Mouse (Mus musculus) cerebellum, adult 2 months (tissue): Measurements from ENCODE around the gene Pcyt1b. TPM values are rescaled to one million over a fixed set of nuclear protein-coding genes. Genes with fewer than 3 reads are reported as not detected.

Experiments used
- DNase-seq, 2 experiments: peaks; one replicate each; pipeline ENCODE4 v3.0.0; 2021
- H3K27ac ChIP-seq: fragments of 200-500 bp; 2 replicates; pipeline ENCODE4 v1.5.1; 2012; ENCODE audit warnings: low read length, control low read depth, inconsistent platforms; ENCODE audit not compliant: insufficient read depth
- H3K27me3 ChIP-seq: fragments of 200-500 bp; 2 replicates; pipeline ENCODE4 v1.6.1; 2012; ENCODE audit warnings: inconsistent platforms, mild to moderate bottlenecking, low read length, moderate library complexity; ENCODE audit not compliant: control insufficient read depth, insufficient read depth
- H3K4me1 ChIP-seq: fragments of 200-500 bp; 2 replicates; pipeline ENCODE4 v1.6.1; 2011; ENCODE audit warnings: low read length; ENCODE audit not compliant: control insufficient read depth, insufficient read depth
- H3K4me3 ChIP-seq: fragments of 200-500 bp; replicated peaks from 2 replicates; pipeline ENCODE3; 2011; ENCODE audit warnings: mild to moderate bottlenecking, low read depth, low read length, control low read depth; ENCODE audit not compliant: insufficient read depth
- CTCF ChIP-seq: fragments of 200-500 bp; IDR thresholded peaks from 2 replicates; pipeline ENCODE4 v1.5.1; 2011; ENCODE audit warnings: low read depth, mild to moderate bottlenecking, control low read depth, low read length, moderate library complexity, borderline replicate concordance; ENCODE audit not compliant: insufficient read depth
- POLR2A ChIP-seq: fragments of 200-500 bp; IDR thresholded peaks from 2 replicates; pipeline ENCODE4 v1.6.1; 2011; ENCODE audit warnings: low read length, control low read depth, borderline replicate concordance; ENCODE audit not compliant: insufficient read depth
- WGBS: fragments of 180-500 bp; shearing (Covaris S2); methylation state at CpG from one replicate; pipeline ENCODE4 v1.1.7; 2018; 5-methylcytosine and 5-hydroxymethylcytosine counted together
- polyA plus RNA-seq: library from polyadenylated mRNA; depleted of rRNA; stranded (reverse); fragments of >200 nt; gene quantifications from 2 replicates; pipeline ENCODE4 v1.2.3, GENCODE M21; 2012

The Pcyt1b gene
- polyA plus RNA-seq, 1 experiment = 24.3 TPM

DNA sequence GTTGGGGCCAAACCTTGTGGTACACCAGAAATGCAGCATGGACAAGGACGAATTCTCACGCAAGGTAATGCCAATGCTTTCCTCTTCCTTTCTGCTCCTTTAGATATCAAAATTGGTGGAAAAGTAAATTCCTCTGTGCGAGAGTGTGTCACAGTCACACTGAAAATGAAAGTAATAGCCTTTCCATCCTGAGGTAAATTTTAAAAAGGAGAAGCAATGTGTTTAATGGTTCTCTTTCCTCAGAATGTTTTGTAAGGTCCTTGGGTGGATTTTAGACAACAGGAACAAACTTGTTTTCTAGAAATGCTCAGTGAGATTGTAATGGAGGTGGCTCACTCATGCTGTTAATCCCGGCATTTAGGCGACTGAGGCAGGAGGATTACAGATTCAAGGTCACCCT is 490 bp downstream of the Pcyt1b start:
- WGBS = 89% methylated on average over 5 of the region's 5 CpGs
- no peaks in the 10 kb centered on the region for H3K27me3 ChIP-seq
- no peak for DNase-seq
- H3K4me1 ChIP-seq = no peaks in the 10 kb centered on the region
- no peak overlapping the region for H3K27ac ChIP-seq
- H3K4me3 ChIP-seq = no peak overlapping the region
- no peak for TF ChIP-seq CTCF
- no peak for TF ChIP-seq POLR2A

DNA sequence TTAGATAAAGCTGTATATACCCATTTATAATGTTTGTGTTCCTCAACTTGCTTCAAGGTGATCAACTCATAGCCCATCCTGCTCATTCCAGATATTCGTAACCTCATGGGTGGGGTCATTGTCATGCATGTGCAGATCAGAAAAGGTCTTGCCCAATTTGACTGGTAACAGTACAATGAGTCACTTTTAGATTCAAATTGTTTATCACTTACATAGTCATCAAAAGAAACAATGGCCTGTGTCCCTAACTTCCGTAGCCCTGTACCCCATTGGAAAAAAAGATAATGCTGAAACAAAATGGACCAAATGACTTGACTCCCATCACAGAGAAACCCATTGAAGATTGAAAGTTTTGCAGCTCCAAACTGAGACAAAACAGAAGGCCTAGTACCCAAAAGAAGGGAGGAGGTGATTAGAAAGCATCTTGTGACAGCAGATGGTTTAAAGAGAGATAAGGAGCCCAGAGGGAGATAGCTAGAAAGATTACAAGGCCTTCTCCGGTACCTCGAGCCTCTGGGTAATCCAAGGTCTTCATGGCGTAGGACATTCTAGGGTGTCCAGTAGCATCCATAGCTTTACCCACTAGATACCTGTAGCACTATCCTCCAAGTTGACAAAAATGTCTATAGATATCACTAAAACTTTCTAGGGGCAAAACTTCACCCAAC is 9.4 kb downstream of the Pcyt1b start:
- no peak overlapping the region for H3K4me3 ChIP-seq
- 88% methylated on average over 5 of the region's 5 CpGs for WGBS
- H3K27me3 ChIP-seq = no peaks in the 10 kb centered on the region
- no peak for TF ChIP-seq CTCF
- TF ChIP-seq POLR2A = no peak
- H3K4me1 ChIP-seq = no peaks in the 10 kb centered on the region
- H3K27ac ChIP-seq = no peak overlapping the region
- DNase-seq = no peak

DNA sequence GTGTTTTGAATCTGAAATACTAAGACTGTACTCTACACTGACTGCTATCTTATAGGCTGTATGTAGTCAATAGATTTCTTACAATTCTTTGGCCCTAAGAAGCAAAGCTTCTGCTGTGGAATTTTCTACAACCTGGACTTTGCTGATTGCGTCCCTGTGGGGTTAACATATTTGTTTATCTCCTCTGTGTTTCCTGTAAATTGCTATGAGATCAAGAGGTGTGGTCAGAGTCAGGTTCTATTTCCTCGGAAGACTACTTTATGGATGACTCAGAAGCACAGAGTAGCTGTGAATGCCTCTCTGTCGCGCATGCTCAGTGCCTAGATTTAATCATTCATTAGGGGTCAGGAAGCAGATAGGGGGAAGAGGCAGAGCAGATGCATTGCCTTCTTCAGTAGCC is 10.1 kb downstream of the Pcyt1b start:
- WGBS = 84% methylated on average over 4 of the region's 4 CpGs
- TF ChIP-seq CTCF (no peak), POLR2A (no peak)
- DNase-seq = no peak

DNA sequence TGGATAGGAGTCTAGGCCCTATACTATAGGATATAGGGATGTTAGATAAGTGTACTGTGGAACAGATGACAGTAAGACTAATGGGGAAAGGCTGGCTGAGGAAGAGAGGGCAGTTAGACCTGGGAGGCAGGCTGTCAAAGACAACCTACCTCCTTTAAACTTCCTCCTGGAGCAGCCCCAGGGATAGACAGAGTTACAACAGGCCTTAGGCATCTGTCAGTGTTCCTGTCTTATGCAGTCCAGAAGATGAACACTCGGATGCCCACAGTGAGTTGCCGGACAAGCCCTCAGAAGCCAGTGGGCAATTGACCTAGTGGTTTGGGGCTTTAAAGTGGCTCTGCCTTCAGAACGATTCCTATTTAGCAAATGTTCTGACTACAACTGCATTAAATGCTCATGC is 19.8 kb downstream of the Pcyt1b start:
- 20% methylated on average over 3 of the region's 3 CpGs for WGBS
- Histone ChIP-seq H3K27me3 (no peaks in the 10 kb centered on the region), H3K4me3 (peak overlapping the region; percentile 53), H3K4me1 (no peaks in the 10 kb centered on the region), H3K27ac (0 out of 2 replicates have a peak overlapping the region, but pooled peaks have one; percentile 31)
- DNase-seq = no peak
- TF ChIP-seq CTCF (no peak), POLR2A (no peak)

More for the DNA sequence above, 10.1 kb downstream of the Pcyt1b start:
- Histone ChIP-seq H3K4me1 (no peaks in the 10 kb centered on the region), H3K27me3 (no peaks in the 10 kb centered on the region), H3K4me3 (no peak overlapping the region), H3K27ac (no peak overlapping the region)

DNA sequence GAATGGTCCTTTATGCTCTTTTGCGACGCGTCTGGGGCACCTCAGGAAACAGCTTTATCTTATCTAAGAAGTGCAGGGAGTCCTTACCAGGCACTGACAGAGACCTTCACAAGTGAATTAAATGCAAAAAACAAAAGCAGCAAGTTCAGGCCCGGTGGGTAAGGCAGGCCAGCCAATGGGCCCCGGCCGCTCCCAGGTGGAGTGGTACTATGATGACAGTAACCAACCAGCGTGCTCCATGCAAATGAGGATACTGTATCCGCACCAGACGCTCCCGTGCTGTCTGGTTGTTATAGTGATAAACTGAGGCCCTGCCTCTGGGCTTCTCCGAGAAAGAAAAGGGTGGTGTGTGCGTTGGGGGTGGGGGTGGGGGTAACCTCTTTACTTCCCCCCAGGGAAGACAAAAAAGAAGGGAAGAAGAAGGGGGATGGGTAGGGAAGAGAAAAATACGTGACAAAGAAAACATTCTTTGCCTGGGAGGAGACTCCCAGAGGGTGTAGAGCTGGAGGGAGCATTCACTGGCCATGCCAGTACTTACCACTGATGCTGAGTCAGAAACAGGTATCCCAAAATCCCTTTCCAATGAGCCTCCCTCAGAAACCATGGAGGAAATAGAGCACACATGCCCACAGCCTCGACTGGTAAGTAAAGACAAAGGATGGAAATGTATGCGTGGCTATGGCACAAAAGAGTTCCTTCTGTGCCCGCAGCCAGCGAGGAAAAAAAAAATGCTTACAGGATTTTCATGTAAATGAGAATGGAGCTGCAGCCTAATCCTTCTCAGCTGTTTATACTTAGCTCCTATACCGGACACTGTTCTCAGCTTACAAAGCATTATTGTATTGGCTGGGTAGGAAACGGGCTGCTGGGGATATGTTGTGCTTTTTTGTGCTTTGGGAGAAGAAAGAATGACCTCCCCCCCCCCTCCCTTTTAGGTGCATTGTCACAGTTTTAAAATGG is 20.5 kb downstream of the Pcyt1b start:
- WGBS = 6% methylated on average over 19 of the region's 19 CpGs

DNA sequence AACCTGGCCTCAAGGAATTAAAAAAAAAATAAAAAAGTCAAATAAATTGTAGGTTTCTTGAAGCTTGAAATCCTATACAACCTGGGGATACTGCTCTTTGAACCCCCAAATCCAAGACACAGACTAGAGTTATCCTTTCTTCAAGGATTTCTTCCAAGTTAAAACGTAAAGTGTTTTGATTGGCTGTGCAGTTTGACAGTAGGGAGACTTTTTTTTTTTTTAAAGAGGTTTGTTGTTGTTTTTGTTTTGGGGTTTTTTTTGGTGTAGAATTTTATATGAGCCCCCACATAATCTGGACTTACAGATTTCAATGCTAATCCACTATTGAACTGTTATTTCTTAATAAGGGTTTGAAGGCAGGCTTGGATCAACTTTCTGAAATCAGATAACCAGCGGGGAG is 21.6 kb downstream of the Pcyt1b start:
- Histone ChIP-seq H3K4me1 (no peaks in the 10 kb centered on the region), H3K27me3 (no peaks in the 10 kb centered on the region), H3K27ac (no peak overlapping the region), H3K4me3 (no peak overlapping the region)
- 51% methylated on average over 2 of the region's 2 CpGs for WGBS
- TF ChIP-seq CTCF = no peak
- no peak for TF ChIP-seq POLR2A
- DNase-seq = no peak

More for the DNA sequence above, 20.5 kb downstream of the Pcyt1b start:
- Histone ChIP-seq H3K27me3 (no peaks in the 10 kb centered on the region), H3K4me3 (peak overlapping the region; percentile 53), H3K4me1 (no peaks in the 10 kb centered on the region), H3K27ac (peak overlapping the region; percentile 24; the same call in 1 of the 2 replicates)
- DNase-seq = peak; percentile 66 to 78
- TF ChIP-seq CTCF (no peak), POLR2A (peak; percentile 20; the same call in 1 of the 2 replicates)

DNA sequence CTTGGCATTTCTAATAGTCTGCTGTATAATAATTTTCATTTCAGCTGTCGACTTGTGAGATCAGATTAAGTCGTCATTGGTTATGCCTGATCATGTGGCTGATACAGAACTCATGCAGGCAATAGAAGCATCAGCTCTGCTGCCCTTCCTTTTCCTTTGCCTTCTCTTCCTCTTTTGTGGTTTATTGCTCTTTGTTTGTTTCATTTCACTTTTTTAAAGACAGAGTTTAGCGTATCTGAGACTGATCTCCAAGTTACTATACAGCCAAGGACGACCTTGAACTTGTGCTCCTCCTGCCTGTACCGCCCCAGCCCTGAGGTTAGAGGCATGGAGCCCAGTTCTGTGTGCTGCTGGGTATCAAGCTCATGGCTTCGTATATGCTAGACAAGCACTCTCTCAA is 34.6 kb downstream of the Pcyt1b start:
- Histone ChIP-seq H3K4me1 (no peaks in the 10 kb centered on the region), H3K27me3 (no peaks in the 10 kb centered on the region), H3K27ac (no peak overlapping the region), H3K4me3 (no peak overlapping the region)
- TF ChIP-seq POLR2A (no peak), CTCF (no peak)
- 78% methylated on average over 6 of the region's 6 CpGs for WGBS
- no peak for DNase-seq

DNA sequence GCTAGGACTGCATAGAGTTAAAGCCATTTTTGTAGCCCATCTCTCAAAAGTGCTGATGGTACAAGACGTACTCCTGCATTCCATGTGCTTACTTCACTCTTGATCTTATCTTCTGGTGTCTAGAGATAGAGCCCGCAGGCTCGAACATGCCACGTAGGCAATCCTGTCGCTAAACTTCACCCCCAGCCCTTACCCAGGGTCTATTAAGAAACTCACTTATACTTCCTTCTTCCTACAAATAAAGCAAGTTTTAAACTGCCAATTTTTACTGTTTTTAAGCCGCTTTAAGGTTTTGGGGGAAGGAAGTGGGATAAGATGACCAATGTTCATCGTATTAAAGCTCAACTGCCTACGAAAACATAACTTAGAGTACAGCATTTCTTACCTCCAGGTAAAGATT is 36.0 kb downstream of the Pcyt1b start:
- H3K27ac ChIP-seq = no peak overlapping the region
- no peaks in the 10 kb centered on the region for H3K27me3 ChIP-seq
- TF ChIP-seq CTCF (no peak), POLR2A (no peak)
- H3K4me1 ChIP-seq = no peaks in the 10 kb centered on the region
- WGBS = 88% methylated on average over 8 of the region's 8 CpGs
- no peak for DNase-seq
- H3K4me3 ChIP-seq = no peak overlapping the region
